Mouse (Mus musculus) spleen, postnatal 14 days (tissue): ENCODE measurements at regions not wholly inside any gene's neighbourhood (a gene's known extent, or its start where the extent isn't known, plus 50 kb on each side); places are given as distances from the start of the nearest gene placed in this dataset.

ENCODE experiments used
- DNase-seq, 2 experiments: peaks; one replicate each; pipeline ENCODE4 v3.0.0; 2021 to 2022; ENCODE audit warnings: low spot score in 2 of 2

DNA sequence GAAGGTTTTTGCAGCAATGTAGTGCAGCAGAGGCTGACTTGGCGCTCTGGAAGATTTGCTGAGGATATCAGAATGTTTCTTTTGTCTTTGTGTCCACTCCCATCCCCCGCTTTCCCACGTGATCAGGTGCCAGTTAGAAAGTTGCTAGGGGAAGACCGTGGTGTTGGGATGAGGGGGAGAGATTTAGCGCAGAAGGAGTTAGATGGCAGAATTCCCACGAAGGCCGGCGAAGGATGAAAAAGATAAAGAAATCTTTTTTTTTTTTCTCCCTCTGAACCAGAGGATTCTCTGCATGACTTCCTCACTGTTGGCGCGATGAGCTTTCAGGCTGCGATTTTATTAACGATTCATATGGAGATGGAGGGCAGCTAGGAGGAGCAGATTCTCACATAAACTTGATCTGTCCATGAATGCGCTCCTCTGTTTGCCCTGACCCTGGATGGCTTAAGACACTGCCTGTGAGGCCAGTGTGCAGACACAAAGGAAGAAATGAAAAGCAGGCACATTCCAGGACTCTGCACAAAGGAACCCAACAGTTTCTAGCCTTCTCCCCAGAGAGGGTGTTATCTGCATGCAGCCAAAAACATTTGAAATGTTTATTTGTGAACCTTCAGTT lies 201.5 kb downstream of the Gm11146 start:
- DNase-seq = no peak

DNA sequence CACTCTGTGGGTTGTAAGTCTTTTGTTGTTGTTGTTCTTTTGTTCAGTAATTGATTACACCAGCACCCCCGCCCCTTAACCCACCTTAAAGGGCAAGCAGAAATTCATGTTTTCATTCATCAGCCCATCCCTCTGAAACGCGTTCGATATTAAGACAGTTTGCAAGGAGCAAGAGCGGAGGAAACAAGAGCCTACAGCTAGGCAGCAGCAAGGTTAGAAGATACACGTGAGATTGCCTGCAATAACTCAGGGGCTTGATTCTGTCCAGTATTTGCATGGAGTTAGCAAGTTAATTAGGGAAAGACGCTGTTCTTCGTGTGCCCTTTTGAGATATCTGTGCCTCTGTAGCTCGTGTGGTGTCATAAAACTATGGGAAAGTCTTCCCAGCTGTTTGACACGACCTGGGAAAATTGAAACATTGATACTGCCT lies 202.0 kb downstream of the Gm11146 start:
- no peak for DNase-seq

- DNase-seq = no peak
Measured at GRCm38 (mm10) chr16:77394054-77394716, 207.7 kb downstream of the Gm11146 start.

DNA sequence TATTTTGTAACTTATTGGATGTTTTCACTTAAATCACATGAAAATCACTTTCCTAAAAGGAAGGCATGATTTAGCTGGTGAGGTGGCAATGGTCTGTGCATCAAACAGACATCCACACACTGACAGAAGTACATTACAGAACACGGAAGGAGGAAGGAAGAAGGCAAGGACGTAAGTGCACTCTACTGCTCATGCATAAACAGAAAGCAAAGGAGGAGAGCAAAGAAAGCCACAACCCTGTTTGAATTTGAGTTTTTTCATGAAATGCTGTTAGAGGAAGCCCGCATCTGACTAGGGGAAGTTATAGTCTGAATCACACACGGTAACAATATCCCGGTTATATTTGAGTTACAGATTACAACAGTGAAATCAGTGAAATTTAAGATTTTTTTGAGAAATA lies 208.4 kb downstream of the Gm11146 start:
- no peak for DNase-seq

GRCm38 (mm10) chr16:77392205-77392604 lies 209.7 kb downstream of the Gm11146 start:
- DNase-seq = no peak

GRCm38 (mm10) chr16:77384021-77384729 lies 217.7 kb downstream of the Gm11146 start:
- DNase-seq = no peak

GRCm38 (mm10) chr16:77382790-77383189 lies 219.1 kb downstream of the Gm11146 start:
- DNase-seq = no peak

GRCm38 (mm10) chr16:77372768-77373167 lies 229.1 kb downstream of the Gm11146 start:
- DNase-seq = no peak

DNA sequence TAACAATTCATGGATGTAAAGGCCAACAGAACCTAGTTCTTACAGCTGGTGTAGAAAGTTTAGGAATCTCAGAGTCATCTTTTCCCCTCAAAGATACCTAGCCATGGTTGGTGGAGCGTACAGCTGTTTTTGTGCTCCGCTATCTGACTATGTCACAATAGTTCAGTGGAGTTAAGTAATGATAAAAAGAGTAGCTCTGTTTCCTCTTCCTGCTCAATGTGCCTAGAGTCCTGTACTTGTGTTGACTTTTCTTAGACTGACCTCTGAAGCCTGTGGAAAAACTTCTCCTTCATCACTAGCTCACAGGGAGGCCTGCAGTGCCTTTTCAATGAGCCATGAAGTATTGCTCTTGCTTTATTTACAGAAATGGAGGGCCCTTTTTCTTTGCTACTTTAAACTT lies 232.1 kb downstream of the Gm11146 start:
- DNase-seq = no peak

GRCm38 (mm10) chr16:77365254-77365653 lies 236.6 kb downstream of the Gm11146 start:
- DNase-seq = no peak

DNA sequence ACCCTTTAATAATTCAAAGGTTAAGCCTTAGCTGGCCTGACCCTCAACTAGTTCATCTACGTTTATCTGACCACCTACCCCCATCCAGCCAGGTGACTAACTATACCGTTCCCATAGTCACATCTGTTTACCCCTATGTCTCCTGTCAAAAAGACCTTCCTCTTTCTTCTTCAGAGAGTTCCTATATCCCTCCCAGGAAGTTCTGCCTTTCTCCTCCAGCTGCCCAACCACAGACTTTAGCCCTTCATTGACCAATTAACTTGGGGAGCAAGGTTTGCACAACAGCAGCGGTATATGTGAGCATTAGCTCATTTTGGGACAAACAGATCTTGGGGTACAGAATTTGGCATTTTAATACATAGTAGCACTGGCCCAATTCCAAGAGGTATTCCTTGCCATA lies 237.5 kb downstream of the Gm11146 start:
- DNase-seq = no peak

GRCm38 (mm10) chr16:77359190-77359589 lies 242.7 kb downstream of the Gm11146 start:
- no peak for DNase-seq

- no peak for DNase-seq
Measured at GRCm38 (mm10) chr16:77355260-77355659, 246.6 kb downstream of the Gm11146 start.

DNA sequence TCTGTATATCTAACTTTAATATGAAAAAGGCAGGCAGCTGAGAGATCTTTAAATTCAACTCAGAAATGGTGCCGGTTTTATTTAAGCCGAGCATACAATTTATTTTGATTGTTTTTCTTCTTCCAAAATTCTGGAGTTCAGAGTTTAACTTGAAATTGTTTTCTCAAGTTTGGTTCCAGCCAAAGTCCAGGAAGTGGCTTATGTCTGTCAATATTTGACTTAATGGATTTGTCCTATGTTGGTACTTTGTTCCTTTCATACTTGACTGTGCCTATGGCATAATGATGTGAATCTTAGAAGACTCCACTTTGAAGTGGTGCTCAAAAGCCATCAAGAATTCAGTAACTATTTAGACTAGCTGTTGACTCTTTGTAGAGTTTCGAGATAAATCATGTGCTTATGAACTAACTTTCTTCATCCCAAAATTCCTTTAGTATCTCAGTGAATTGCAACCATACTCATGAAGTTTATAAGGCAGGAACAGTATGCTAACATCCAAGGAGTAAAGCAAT lies 247.6 kb downstream of the Gm11146 start:
- no peak for DNase-seq

DNA sequence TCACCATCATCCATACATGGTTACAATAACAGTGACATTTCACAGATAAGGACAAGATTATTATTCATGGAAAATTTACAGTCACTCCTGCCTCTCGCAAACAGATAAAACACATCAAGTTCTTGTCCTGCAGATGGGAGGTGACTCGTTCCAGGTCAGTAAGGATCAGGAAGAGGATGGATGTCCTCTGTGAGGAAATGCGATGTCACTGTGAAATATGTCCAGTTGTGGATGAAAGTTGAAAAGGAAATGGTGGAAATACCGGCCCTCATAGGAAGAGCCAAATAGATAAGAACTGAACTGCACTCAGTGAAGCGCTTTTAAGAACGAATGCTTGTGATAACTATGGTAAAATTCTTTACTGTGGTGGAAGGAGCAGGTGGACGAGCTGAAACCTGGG lies 255.8 kb downstream of the Gm11146 start:
- no peak for DNase-seq

GRCm38 (mm10) chr16:77332285-77332684 lies 269.6 kb downstream of the Gm11146 start:
- DNase-seq = no peak

GRCm38 (mm10) chr16:77330996-77331395 lies 270.9 kb downstream of the Gm11146 start:
- no peak for DNase-seq

DNA sequence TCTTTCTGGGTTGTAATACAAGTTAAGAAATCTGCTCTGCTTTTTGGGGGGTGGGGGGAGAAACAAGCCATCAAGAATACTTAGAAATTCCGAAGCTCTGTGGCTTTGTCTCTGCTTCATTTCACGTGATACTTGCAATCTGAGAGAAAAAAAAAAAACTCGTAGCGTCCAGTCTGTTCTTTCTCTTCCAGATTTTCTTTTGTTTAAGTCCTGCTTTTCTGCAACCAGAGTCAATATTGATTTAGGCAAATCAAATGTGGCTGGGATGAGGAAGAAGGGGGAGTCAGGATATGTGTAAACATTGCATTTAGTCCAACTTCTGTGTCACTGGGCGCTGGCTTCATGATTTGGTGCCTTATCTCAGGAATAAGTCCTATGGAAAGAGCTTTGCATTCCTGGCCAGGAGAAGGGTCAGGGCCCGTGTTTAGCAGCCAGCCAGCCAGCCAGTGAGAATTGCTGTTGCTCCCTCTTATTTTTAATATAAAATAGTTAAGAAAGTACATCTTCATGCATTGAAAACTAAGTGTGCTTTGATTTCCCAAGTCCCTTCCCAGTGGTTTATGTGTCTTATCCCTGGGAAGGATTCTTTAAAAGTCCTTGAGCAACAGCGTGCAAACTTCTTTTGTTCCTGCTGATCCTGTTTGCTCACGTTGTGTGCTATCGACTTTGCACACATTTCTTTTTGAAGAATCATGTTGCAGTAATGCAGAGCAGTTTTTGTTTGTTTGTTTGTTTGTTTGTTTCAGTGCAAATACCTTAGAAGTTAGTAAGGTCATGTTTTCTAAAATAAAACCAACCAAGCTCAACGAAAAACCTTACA lies 272.0 kb downstream of the Gm11146 start:
- DNase-seq = no peak

DNA sequence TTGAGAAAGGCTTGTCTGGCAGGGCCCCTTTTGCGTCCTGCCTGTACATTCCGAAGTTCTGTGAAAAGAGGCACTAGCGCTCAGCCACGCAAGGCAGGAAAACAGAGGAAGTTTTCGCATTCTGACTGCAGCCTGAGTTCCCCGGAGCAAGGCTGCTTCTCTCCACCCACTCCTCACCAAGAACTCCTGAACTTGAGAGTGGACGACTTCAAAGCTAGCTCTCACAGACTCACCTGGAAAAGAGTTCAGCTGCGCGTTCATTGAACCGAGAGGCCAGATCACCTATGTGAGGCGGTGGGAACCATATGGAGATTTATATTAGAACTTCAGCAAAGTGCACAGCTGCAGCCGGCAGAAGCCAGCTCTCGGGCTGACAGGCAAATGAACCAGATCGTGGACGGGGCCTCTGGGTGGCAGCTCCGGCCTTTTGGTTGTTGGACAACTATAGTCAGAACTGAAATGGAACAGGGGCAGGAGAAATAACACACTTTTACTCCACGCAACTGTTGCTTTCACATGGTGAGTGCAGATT lies 272.7 kb downstream of the Gm11146 start:
- peak in 1 of 2 experiments; percentile 1 for DNase-seq

DNA sequence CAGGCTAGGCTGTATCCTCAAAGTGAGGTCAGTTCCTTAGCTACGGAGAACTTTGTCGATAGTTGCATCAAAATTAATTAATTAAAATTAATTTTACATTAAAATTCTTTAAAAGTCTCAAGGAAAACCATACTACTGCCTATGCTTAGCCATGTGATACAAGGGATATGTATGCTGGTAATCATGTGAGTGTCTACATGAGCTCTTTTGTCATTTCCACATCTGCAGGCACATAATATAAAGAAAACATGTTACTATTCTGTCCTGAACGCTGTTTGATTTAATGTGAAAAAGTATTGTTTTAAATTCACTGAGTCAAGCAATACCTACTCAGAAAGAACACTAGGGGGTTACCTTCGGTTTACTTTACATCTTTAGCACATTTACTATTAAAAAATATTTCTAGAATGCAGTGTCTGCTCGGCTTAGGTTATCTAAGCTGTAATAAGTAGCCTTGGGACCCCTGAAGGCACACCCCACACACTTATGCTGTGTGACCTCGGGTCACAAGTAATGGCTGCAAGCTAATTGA lies 273.2 kb downstream of the Gm11146 start:
- no peak for DNase-seq

- DNase-seq = no peak
Measured at GRCm38 (mm10) chr16:77328049-77328448, 273.8 kb downstream of the Gm11146 start.
